Mouse (Mus musculus): Measurements from ENCODE around the gene Phc2.

DNA sequence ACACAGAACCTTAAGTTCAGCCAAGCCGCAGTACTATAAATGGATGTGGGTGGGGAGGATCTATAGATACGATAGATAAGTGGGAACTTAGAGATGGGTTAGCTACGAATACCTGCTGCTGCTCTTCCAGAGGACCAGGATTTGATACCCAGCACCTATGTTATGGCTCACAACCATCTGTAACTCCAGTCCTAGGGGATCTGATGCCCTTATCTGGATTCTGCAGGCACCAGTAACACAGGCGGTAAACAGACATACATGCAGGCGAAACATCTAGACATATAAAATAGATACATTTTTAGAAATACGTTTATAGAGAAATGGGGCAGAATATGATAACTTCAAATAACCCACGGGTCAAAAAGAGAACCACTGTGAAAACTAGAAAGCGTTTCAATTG is 33.4 kb upstream of the Phc2 start:
- no peak for TF ChIP-seq CTCF (conservative IDR thresholded peaks at IDR 0.05; ENCODE audit: low read length)
- no peak for TF ChIP-seq POU5F1 (IDR thresholded peaks at IDR 0.05; ENCODE audit: borderline replicate concordance, low read length)
- no peak for TF ChIP-seq NANOG (IDR thresholded peaks at IDR 0.05; ENCODE audit: borderline replicate concordance, low read length)

Data from E14TG2a.4 (cell line).